Mouse (Mus musculus) forebrain, embryonic 11.5 days (tissue): ENCODE measurements at regions not wholly inside any gene's neighbourhood (a gene's known extent, or its start where the extent isn't known, plus 50 kb on each side); places are given as distances from the start of the nearest gene placed in this dataset.

Source experiments
- ATAC-seq: fragments of 200-750 bp; cut with Nextera tagmentation; replicated peaks from 2 replicates; pipeline ENCODE4 v1.8.0; 2017; ENCODE audit warnings: moderate TSS enrichment; ENCODE audit not compliant: low FRiP score
- DNase-seq: peaks from one replicate; pipeline ENCODE4 v3.0.0-alpha.2; 2017; ENCODE audit warnings: low spot score
- H3K27ac ChIP-seq: fragments of 300-500 bp; sonication (generic); 2 replicates; pipeline ENCODE4 v1.5.1; 2014; ENCODE audit warnings: low read depth, low read length
- H3K27me3 ChIP-seq: fragments of 300-500 bp; sonication (generic); 2 replicates; pipeline ENCODE4 v1.6.1; 2014; ENCODE audit warnings: mild to moderate bottlenecking, low read length, mixed read lengths; ENCODE audit not compliant: control insufficient read depth, insufficient read depth
- H3K36me3 ChIP-seq: fragments of 300-500 bp; sonication (generic); 2 replicates; pipeline ENCODE4 v1.6.1; 2014; ENCODE audit warnings: mild to moderate bottlenecking, low read length, moderate library complexity, mixed read lengths; ENCODE audit not compliant: control insufficient read depth, insufficient read depth
- H3K4me1 ChIP-seq: fragments of 300-500 bp; sonication (generic); replicated peaks from 2 replicates; pipeline ENCODE4 v1.6.1; 2014; ENCODE audit warnings: low read length, mixed read lengths; ENCODE audit not compliant: control insufficient read depth, insufficient read depth
- H3K4me2 ChIP-seq: fragments of 300-500 bp; sonication (generic); 2 replicates; pipeline ENCODE4 v1.6.1; 2014; ENCODE audit warnings: low read depth, mild to moderate bottlenecking, low read length, moderate library complexity, mixed read lengths; ENCODE audit not compliant: severe bottlenecking
- H3K4me3 ChIP-seq: fragments of 300-500 bp; sonication (generic); 2 replicates; pipeline ENCODE4 v1.5.1; 2014; ENCODE audit warnings: low read depth, low read length
- H3K9ac ChIP-seq: fragments of 300-500 bp; sonication (generic); 2 replicates; pipeline ENCODE4 v1.6.1; 2014; ENCODE audit warnings: low read length
- H3K9me3 ChIP-seq: fragments of 300-500 bp; sonication (generic); 2 replicates; pipeline ENCODE4 v1.6.1; 2016; ENCODE audit warnings: low read length, mixed read lengths; ENCODE audit not compliant: control insufficient read depth
- WGBS: fragments of 180-500 bp; shearing (Covaris S2); extraction: QIAGEN DNeasy Blood & Tissue Kit; methylation state at CpG from one replicate; pipeline ENCODE4 v1.1.7; 2014; 5-methylcytosine and 5-hydroxymethylcytosine counted together

DNA sequence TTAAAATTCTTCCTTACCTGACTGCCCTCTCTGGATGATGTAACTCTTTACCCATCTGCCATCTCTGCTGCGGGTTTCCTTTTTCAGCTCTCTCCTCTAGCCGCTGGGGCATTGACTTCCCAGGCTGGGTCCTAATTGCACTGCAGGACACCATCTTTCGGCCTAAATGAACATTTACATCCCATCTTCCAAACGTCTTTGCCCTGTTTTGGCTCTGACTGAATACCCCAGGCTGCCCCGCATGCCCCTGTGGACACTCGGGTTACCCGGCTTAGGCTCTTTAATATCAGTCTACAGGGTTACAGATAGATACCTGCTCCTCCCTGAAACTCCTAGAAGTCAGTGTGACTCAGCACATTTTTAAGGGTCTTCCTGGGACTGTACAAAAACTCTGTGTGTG lies 193.3 kb downstream of the Enc1 start:
- H3K9ac ChIP-seq = no peak overlapping the region
- H3K4me3 ChIP-seq = no peak overlapping the region
- no peak overlapping the region for H3K27ac ChIP-seq
- H3K9me3 ChIP-seq = no peaks in the 10 kb centered on the region
- H3K4me1 ChIP-seq = peaks cover 33% of the 10 kb centered on the region
- H3K4me2 ChIP-seq = no peak overlapping the region
- DNase-seq = peak; percentile 46
- H3K27me3 ChIP-seq = no peaks in the 10 kb centered on the region
- ATAC-seq = no peak
- H3K36me3 ChIP-seq = no peaks in the 10 kb centered on the region
- 24% methylated on average over 7 of the region's 7 CpGs for WGBS

DNA sequence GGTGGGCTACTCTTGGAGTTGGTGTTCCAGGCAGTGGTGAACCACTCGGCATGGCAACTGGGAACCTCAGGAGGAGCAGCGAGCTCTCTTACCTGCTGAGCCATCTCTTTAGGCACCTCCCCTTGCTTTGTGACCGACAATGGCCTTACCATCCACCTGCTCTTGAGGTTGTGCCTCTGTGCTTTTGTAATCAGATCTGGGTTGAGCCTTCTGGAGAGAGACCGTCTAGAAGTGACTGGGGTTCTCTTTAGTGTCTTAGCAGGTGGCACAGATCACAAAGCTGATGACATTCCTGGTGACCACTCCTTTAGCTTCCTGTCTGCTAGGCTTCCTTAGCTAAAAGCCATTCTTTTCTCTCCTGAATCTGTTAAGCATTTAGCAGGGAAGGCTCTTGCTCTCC lies 191.7 kb downstream of the Enc1 start:
- H3K4me1 ChIP-seq = peaks cover 26% of the 10 kb centered on the region
- H3K9ac ChIP-seq = no peak overlapping the region
- WGBS = 35% methylated on average over 4 of the region's 4 CpGs
- H3K4me3 ChIP-seq = no peak overlapping the region
- H3K27me3 ChIP-seq = no peaks in the 10 kb centered on the region
- H3K4me2 ChIP-seq = no peak overlapping the region
- no peak overlapping the region for H3K27ac ChIP-seq
- ATAC-seq (no peak), DNase-seq (peak; percentile 36)
- H3K36me3 ChIP-seq = no peaks in the 10 kb centered on the region
- H3K9me3 ChIP-seq = no peaks in the 10 kb centered on the region

DNA sequence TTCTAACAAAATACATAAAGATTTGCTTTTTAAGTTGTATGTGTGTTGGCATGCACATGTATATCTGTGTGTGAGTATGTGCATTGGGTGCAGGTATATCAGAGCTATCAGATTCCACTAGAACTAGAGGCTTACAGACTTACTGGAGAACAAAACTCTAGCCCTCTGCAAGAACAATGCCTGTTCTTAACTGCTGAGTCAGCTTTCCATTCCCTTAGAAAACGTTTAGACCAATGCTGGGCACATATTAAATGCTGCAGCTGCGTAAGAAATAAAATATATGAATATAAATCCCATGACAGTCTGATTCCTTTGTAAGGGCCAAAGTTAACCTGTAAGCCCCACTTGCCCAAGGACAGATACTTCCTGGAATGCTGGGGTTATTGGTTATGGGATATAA lies 190.0 kb downstream of the Enc1 start:
- Histone ChIP-seq H3K27me3 (no peaks in the 10 kb centered on the region), H3K9ac (no peak overlapping the region), H3K4me2 (no peak overlapping the region), H3K4me1 (peaks cover 16% of the 10 kb centered on the region), H3K27ac (no peak overlapping the region), H3K4me3 (no peak overlapping the region), H3K36me3 (no peaks in the 10 kb centered on the region), H3K9me3 (no peaks in the 10 kb centered on the region)
- no peak for DNase-seq
- no peak for ATAC-seq
- WGBS = 77% methylated on average over 2 of the region's 2 CpGs

DNA sequence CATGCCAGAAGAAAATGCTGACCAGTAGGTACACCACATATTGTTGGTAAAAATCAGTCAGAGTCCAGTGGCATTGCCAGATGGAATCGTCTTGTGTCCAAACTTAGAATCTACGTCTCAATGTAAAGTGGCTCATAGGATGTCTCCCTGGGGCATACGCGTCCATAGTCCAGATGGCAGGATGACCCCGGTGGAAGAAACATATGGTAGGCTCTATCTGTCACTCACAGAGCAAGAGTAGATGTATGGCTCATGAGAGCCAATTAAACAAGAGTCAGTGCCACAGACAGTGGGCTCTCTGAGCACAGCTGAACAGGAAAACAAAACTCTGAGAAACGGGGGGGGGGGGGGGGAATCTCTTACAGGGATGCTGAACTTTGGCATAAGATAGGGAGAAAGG lies 187.3 kb downstream of the Enc1 start:
- 0 out of 2 replicates have a peak, but pooled peaks cover 2% of the 10 kb centered on the region for H3K4me1 ChIP-seq
- ATAC-seq = no peak
- peak; percentile 34 for DNase-seq
- no peaks in the 10 kb centered on the region for H3K27me3 ChIP-seq
- no peaks in the 10 kb centered on the region for H3K36me3 ChIP-seq
- no peaks in the 10 kb centered on the region for H3K9me3 ChIP-seq
- H3K4me3 ChIP-seq = no peak overlapping the region
- H3K27ac ChIP-seq = no peak overlapping the region
- H3K9ac ChIP-seq = no peak overlapping the region
- no peak overlapping the region for H3K4me2 ChIP-seq
- 74% methylated on average over 6 of the region's 6 CpGs for WGBS

DNA sequence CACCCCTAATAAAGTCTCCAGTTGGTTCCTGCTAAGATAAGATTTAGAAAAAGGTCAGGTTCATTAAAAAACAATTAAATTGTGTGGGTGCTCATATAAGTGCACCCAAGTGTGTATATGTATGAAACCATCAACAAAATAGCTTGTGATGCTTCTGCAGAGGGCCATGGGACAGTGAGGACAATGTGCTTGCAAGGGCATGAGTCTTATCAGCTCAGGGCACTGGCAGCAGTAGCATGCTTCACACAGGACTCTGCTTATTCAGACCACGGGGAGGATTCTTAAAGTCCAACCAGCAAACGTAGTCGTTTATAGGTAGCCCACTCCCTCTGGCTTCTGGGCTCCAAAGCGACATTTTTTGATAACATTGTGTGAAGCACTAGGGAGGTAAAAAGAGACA lies 186.6 kb downstream of the Enc1 start:
- no peaks in the 10 kb centered on the region for H3K9me3 ChIP-seq
- H3K4me3 ChIP-seq = no peak overlapping the region
- 81% methylated on average over 4 of the region's 4 CpGs for WGBS
- H3K4me1 ChIP-seq = 0 out of 2 replicates have a peak, but pooled peaks cover 2% of the 10 kb centered on the region
- DNase-seq (peak; percentile 8), ATAC-seq (no peak)
- H3K27ac ChIP-seq = no peak overlapping the region
- H3K4me2 ChIP-seq = no peak overlapping the region
- H3K9ac ChIP-seq = no peak overlapping the region
- no peaks in the 10 kb centered on the region for H3K27me3 ChIP-seq
- H3K36me3 ChIP-seq = no peaks in the 10 kb centered on the region

DNA sequence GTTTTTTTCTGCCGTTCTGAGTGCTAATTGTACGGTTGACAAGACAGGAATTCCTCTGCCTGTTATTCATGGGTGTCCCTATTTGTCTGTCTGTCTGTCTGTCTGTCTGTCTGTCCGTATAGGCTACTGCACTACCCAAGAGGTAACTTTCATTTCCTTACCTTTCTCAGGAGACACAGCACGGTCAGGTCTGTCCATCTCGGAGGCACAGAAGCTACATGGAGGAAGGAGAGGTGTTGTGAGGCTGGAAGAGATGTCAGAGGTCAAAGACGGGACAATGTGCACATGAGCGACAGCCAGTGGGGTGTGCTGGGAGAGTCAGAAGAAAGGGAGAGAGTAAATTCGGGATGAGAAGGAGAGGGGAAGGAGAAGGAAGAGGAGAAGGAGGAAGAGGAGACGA lies 184.8 kb downstream of the Enc1 start:
- H3K36me3 ChIP-seq = no peaks in the 10 kb centered on the region
- no peak overlapping the region for H3K4me3 ChIP-seq
- no peak overlapping the region for H3K9ac ChIP-seq
- H3K27me3 ChIP-seq = no peaks in the 10 kb centered on the region
- H3K27ac ChIP-seq = no peak overlapping the region
- H3K9me3 ChIP-seq = no peaks in the 10 kb centered on the region
- H3K4me2 ChIP-seq = no peak overlapping the region
- 91% methylated on average over 9 of the region's 9 CpGs for WGBS
- peak; percentile 33 for DNase-seq
- ATAC-seq = no peak
- 0 out of 2 replicates have a peak, but pooled peaks cover 2% of the 10 kb centered on the region for H3K4me1 ChIP-seq

DNA sequence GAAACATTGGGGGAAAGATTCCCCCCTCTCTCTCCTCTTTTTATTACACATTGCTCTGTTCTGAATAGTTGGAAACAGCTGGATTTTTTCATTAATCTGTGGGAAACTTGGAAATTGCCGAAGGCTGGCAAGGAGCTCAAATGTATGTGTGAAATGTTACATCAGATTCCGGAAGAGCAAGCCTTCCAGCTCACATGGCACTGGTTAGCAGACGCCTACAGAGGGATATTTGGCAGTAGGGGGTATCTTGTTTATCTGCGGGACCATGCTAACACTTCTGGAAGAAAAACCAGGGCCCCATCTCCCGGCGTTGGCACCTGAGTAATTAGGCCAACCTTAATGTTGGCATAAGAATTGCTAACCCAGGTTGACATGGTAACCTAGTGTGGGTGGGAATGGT lies 183.0 kb downstream of the Enc1 start:
- no peaks in the 10 kb centered on the region for H3K27me3 ChIP-seq
- WGBS = 63% methylated on average over 6 of the region's 6 CpGs

DNA sequence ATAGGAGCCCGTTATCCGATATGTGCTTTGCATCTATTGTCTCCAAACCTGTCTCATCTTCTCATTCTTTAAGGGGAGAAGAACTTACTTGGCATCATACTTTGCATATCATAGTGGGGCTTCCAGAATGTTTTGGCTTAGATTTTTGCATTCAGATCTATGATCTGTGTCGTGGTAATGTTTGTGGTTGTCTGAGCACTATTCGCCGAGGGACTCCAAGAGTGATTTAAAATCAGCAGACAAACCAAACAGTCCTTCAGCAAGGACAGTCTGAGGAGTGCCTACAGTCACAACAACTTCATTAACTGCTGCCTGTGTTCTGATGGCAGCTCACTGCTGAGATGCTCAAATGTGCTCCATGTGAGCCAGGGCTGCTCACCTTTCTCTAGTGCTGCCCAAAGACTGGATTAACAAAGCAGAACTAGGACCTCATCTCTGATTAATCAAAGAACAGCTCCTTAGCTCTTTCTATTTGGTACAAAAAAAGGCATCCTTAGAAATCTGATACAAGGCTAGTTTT lies 182.5 kb downstream of the Enc1 start:
- 0 out of 2 replicates have a peak, but pooled peaks cover 2% of the 10 kb centered on the region for H3K4me1 ChIP-seq
- no peaks in the 10 kb centered on the region for H3K36me3 ChIP-seq
- no peak overlapping the region for H3K27ac ChIP-seq
- 81% methylated on average over 5 of the region's 5 CpGs for WGBS
- 0 out of 2 replicates have a peak overlapping the region, but pooled peaks have one; percentile 16 for H3K9ac ChIP-seq
- DNase-seq = no peak
- no peak for ATAC-seq
- no peaks in the 10 kb centered on the region for H3K27me3 ChIP-seq
- no peak overlapping the region for H3K4me3 ChIP-seq
- no peaks in the 10 kb centered on the region for H3K9me3 ChIP-seq
- H3K4me2 ChIP-seq = no peak overlapping the region

More for the DNA sequence above, 183.0 kb downstream of the Enc1 start:
- DNase-seq = no peak
- H3K4me1 ChIP-seq = 0 out of 2 replicates have a peak, but pooled peaks cover 2% of the 10 kb centered on the region
- H3K4me3 ChIP-seq = no peak overlapping the region
- H3K9ac ChIP-seq = no peak overlapping the region
- H3K9me3 ChIP-seq = no peaks in the 10 kb centered on the region
- H3K27ac ChIP-seq = no peak overlapping the region
- no peak for ATAC-seq
- no peaks in the 10 kb centered on the region for H3K36me3 ChIP-seq
- H3K4me2 ChIP-seq = no peak overlapping the region

DNA sequence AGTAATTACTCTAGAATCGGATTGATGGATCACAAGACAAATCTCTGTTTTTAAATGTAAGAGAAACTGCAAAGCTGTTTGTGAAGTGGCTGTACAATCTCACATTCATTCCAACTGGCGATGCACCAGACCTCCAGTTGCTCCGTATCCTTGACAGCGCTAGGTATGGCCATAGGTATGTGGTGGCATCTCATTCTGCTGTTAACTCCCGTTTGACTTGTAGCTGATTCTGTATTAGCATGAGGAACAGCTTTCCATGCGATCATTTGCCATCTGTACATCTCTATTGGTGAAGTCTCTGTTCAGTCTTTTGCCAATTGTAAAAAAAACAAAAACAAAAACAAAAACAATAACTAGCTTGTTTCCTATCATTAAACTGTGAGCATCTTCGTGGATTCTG lies 182.0 kb downstream of the Enc1 start:
- Histone ChIP-seq H3K9ac (no peak overlapping the region), H3K36me3 (no peaks in the 10 kb centered on the region), H3K27ac (no peak overlapping the region), H3K27me3 (no peaks in the 10 kb centered on the region), H3K4me3 (no peak overlapping the region), H3K4me1 (0 out of 2 replicates have a peak, but pooled peaks cover 2% of the 10 kb centered on the region), H3K4me2 (no peak overlapping the region), H3K9me3 (no peaks in the 10 kb centered on the region)
- ATAC-seq = no peak
- WGBS = 83% methylated on average over 7 of the region's 7 CpGs
- DNase-seq = no peak
